Mouse (Mus musculus): Measurements from ENCODE around the gene Kremen2. TPM values are rescaled to one million over a fixed set of nuclear protein-coding genes. Genes with fewer than 3 reads are reported as not detected.

Gene Kremen2
- polyA plus RNA-seq, 1 experiment: 0.57 TPM

GRCm38 (mm10) chr17:23744651-23745050 lies 982 bp downstream of the Kremen2 start:
- H3K4me3 ChIP-seq (replicated peaks; ENCODE audit: insufficient read depth, low read depth, low read length): no peak overlapping the region
- H3K27me3 ChIP-seq (ENCODE audit: control insufficient read depth, insufficient read depth, low read length): no peaks in the 10 kb centered on the region; the same call in 1 of the 2 replicates
- TF ChIP-seq CTCF (IDR thresholded peaks at IDR 0.05; ENCODE audit: borderline replicate concordance, insufficient read depth, low read depth, low read length) (no peak), POLR2A (IDR thresholded peaks at IDR 0.05; ENCODE audit: borderline replicate concordance, insufficient read depth, low read length) (no peak)
- no peak overlapping the region for H3K27ac ChIP-seq (ENCODE audit: insufficient read depth, low read length)
- 0 out of 2 replicates have a peak, but pooled peaks cover 12% of the 10 kb centered on the region for H3K4me1 ChIP-seq (ENCODE audit: control insufficient read depth, insufficient read depth, low read length)
- 13% methylated on average over 14 of the region's 14 CpGs for WGBS
- DNase-seq: no peak

- 72% methylated on average over 8 of the region's 8 CpGs for WGBS
- H3K27me3 ChIP-seq (ENCODE audit: control insufficient read depth, insufficient read depth, low read length): no peaks in the 10 kb centered on the region; the same call in 1 of the 2 replicates
- H3K4me3 ChIP-seq (replicated peaks; ENCODE audit: insufficient read depth, low read depth, low read length): no peak overlapping the region
- TF ChIP-seq CTCF (IDR thresholded peaks at IDR 0.05; ENCODE audit: borderline replicate concordance, insufficient read depth, low read depth, low read length) (no peak), POLR2A (IDR thresholded peaks at IDR 0.05; ENCODE audit: borderline replicate concordance, insufficient read depth, low read length) (no peak)
- no peak for DNase-seq
- H3K4me1 ChIP-seq (ENCODE audit: control insufficient read depth, insufficient read depth, low read length): 0 out of 2 replicates have a peak, but pooled peaks cover 6% of the 10 kb centered on the region
- H3K27ac ChIP-seq (ENCODE audit: insufficient read depth, low read length): no peak overlapping the region
These were observed 1.6 kb downstream of the Kremen2 start for GRCm38 (mm10) chr17:23744076-23744475.

- 69% methylated on average over 12 of the region's 12 CpGs for WGBS
These were observed 2.7 kb downstream of the Kremen2 start for GRCm38 (mm10) chr17:23742941-23743340.

GRCm38 (mm10) chr17:23742210-23742793 lies 3.3 kb downstream of the Kremen2 start:
- DNase-seq: no peak
- WGBS: 8% methylated on average over 44 of the region's 44 CpGs
- Histone ChIP-seq H3K27ac (ENCODE audit: insufficient read depth, low read length) (no peak overlapping the region), H3K4me1 (ENCODE audit: control insufficient read depth, insufficient read depth, low read length) (peaks cover 9% of the 10 kb centered on the region; the same call in 1 of the 2 replicates), H3K27me3 (ENCODE audit: control insufficient read depth, insufficient read depth, low read length) (no peaks in the 10 kb centered on the region; the same call in 1 of the 2 replicates), H3K4me3 (replicated peaks; ENCODE audit: insufficient read depth, low read depth, low read length) (no peak overlapping the region)
- TF ChIP-seq CTCF (IDR thresholded peaks at IDR 0.05; ENCODE audit: borderline replicate concordance, insufficient read depth, low read depth, low read length) (no peak), POLR2A (IDR thresholded peaks at IDR 0.05; ENCODE audit: borderline replicate concordance, insufficient read depth, low read length) (no peak)

More at GRCm38 (mm10) chr17:23742941-23743340, 2.7 kb downstream of the Kremen2 start:
- DNase-seq: no peak
- TF ChIP-seq CTCF (IDR thresholded peaks at IDR 0.05; ENCODE audit: borderline replicate concordance, insufficient read depth, low read depth, low read length): no peak
- H3K27ac ChIP-seq (ENCODE audit: insufficient read depth, low read length): no peak overlapping the region
- no peak overlapping the region for H3K4me3 ChIP-seq (replicated peaks; ENCODE audit: insufficient read depth, low read depth, low read length)
- no peaks in the 10 kb centered on the region; the same call in 1 of the 2 replicates for H3K27me3 ChIP-seq (ENCODE audit: control insufficient read depth, insufficient read depth, low read length)
- H3K4me1 ChIP-seq (ENCODE audit: control insufficient read depth, insufficient read depth, low read length): peaks cover 8% of the 10 kb centered on the region; the same call in 1 of the 2 replicates

- Histone ChIP-seq H3K4me1 (ENCODE audit: control insufficient read depth, insufficient read depth, low read length) (peaks cover 9% of the 10 kb centered on the region; the same call in 1 of the 2 replicates), H3K27ac (ENCODE audit: insufficient read depth, low read length) (no peak overlapping the region), H3K27me3 (ENCODE audit: control insufficient read depth, insufficient read depth, low read length) (no peaks in the 10 kb centered on the region; the same call in 1 of the 2 replicates), H3K4me3 (replicated peaks; ENCODE audit: insufficient read depth, low read depth, low read length) (no peak overlapping the region)
- WGBS: 50% methylated on average over 38 of the region's 38 CpGs
- DNase-seq: no peak
- TF ChIP-seq CTCF (IDR thresholded peaks at IDR 0.05; ENCODE audit: borderline replicate concordance, insufficient read depth, low read depth, low read length) (no peak), POLR2A (IDR thresholded peaks at IDR 0.05; ENCODE audit: borderline replicate concordance, insufficient read depth, low read length) (no peak)
These were observed 4.0 kb downstream of the Kremen2 start for GRCm38 (mm10) chr17:23741359-23742209.

- Histone ChIP-seq H3K27ac (ENCODE audit: insufficient read depth, low read length) (peak within 1 kb of the TSS; percentile 71), H3K4me3 (replicated peaks; ENCODE audit: insufficient read depth, low read depth, low read length) (peak within 1 kb of the TSS; percentile 83), H3K4me1 (ENCODE audit: control insufficient read depth, insufficient read depth, low read length) (peaks cover 9% of the 10 kb centered on the region; the same call in 1 of the 2 replicates), H3K27me3 (ENCODE audit: control insufficient read depth, insufficient read depth, low read length) (no peaks in the 10 kb centered on the region; the same call in 1 of the 2 replicates)
- WGBS: 3% methylated on average over 13 of the region's 13 CpGs
- peak in 1 of 2 experiments; percentile 52 for DNase-seq
- TF ChIP-seq POLR2A (IDR thresholded peaks at IDR 0.05; ENCODE audit: borderline replicate concordance, insufficient read depth, low read length) (no peak), CTCF (IDR thresholded peaks at IDR 0.05; ENCODE audit: borderline replicate concordance, insufficient read depth, low read depth, low read length) (no peak)
These were observed 5.0 kb downstream of the Kremen2 start, which contains the start of gene Paqr4 for GRCm38 (mm10) chr17:23740598-23741021. Gene Paqr4, minus strand, starts transcription at chr17:23740867.

GRCm38 (mm10) chr17:23740136-23740584 lies 5.5 kb downstream of the Kremen2 start:
- Histone ChIP-seq H3K27me3 (ENCODE audit: control insufficient read depth, insufficient read depth, low read length) (no peaks in the 10 kb centered on the region), H3K4me3 (replicated peaks; ENCODE audit: insufficient read depth, low read depth, low read length) (peak overlapping the region; percentile 83), H3K27ac (ENCODE audit: insufficient read depth, low read length) (peak overlapping the region; percentile 71), H3K4me1 (ENCODE audit: control insufficient read depth, insufficient read depth, low read length) (peaks cover 9% of the 10 kb centered on the region; the same call in 1 of the 2 replicates)
- TF ChIP-seq POLR2A (IDR thresholded peaks at IDR 0.05; ENCODE audit: borderline replicate concordance, insufficient read depth, low read length) (peak; percentile 81), CTCF (IDR thresholded peaks at IDR 0.05; ENCODE audit: borderline replicate concordance, insufficient read depth, low read depth, low read length) (no peak)
- under 1% methylated on average over 46 of the region's 46 CpGs for WGBS
- DNase-seq: peak; percentile 94 to 96

All from cerebellum, adult 2 months (tissue).